Mouse (Mus musculus): Measurements from ENCODE around the gene Etv6. TPM values are rescaled to one million over a fixed set of nuclear protein-coding genes. Genes with fewer than 3 reads are reported as not detected.
A peak's percentile ranks its signal among the peaks of the same experiment; 100 is the strongest.

Gene Etv6
- polyA plus RNA-seq, 1 experiment from 2014 or later = 14.5 TPM

GRCm38 (mm10) chr6:134043545-134043944 is 8.0 kb downstream of the Etv6 start:
- Histone ChIP-seq H3K27ac (replicated peaks in 1 of 2; ENCODE audit: control insufficient read depth in 1 of 2, insufficient read depth in 1 of 2, low read depth in 2 of 2, low read length in 2 of 2) (peak overlapping the region in 1 of 2 experiments; percentile 20; a peak in 1 of 4 replicates), H3K4me1 (ENCODE audit: control insufficient read depth in 2 of 2, insufficient read depth in 2 of 2, low read length in 2 of 2) (peaks cover 43 to 85% of the 10 kb centered on the region in 2 experiments), H3K4me3 (ENCODE audit: control insufficient read depth in 1 of 2, insufficient read depth in 1 of 2, low read depth in 1 of 2, low read length in 2 of 2) (no peak overlapping the region), H3K9me3 (ENCODE audit: control insufficient read depth, low read length) (no peaks in the 10 kb centered on the region), H3K36me3 (ENCODE audit: control insufficient read depth, insufficient read depth, low read length) (no peaks in the 10 kb centered on the region), H3K27me3 (ENCODE audit: control insufficient read depth, insufficient read depth, low read length) (no peaks in the 10 kb centered on the region), H3K9ac (ENCODE audit: low read length) (peak overlapping the region; percentile 27; the same call in 1 of the 2 replicates), H3K4me2 (ENCODE audit: low read length) (peak overlapping the region; percentile 19; the same call in 1 of the 2 replicates)
- ATAC-seq (ENCODE audit: insufficient number of reproducible peaks, insufficient read depth, low FRiP score, low read depth) = no peak
- 34% methylated on average over 7 of the region's 7 CpGs for WGBS

DNA sequence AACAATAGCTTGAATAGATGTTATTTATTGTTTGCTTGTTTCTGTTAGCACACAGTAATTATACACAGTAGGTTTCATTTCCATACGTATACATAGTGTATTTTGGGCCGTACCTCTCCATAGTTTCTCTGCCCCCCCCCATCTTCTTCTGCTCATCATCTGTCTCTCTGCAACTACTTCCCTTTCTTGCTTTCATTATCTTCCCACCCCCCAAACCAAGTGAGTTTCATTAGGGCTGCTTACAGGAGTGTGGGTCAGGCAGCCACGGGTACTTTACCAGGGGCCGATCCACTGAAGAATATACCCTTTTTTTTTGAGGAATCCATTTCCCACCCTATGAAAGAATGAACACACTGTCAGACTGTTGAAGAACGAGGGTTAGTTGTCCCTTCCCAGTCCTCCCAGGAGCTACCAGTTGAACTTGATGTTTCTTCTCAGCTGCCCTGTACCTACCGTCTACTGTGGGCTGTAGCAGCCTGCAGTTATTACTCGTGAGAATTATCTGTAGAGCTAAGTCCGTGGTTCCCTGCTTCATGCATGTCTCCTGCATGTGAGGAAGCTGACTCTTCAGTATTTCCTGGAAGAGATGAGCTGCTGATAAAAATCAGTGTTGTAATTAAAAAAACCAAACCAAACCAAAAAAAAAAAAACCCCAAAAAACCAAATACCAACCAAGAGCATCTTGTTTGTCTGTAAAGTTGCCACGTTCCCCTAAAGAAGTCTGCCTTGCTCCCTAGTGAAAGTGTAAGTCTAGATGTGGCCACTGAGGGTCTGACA is 9.8 kb downstream of the Etv6 start:
- no peak overlapping the region for H3K4me3 ChIP-seq (ENCODE audit: control insufficient read depth in 1 of 2, insufficient read depth in 1 of 2, low read depth in 1 of 2, low read length in 2 of 2)
- no peak overlapping the region for H3K4me2 ChIP-seq (ENCODE audit: low read length)
- 61% methylated on average over 9 of the region's 9 CpGs for WGBS
- no peaks in the 10 kb centered on the region for H3K9me3 ChIP-seq (ENCODE audit: control insufficient read depth, low read length)
- peaks cover 37 to 83% of the 10 kb centered on the region in 2 experiments for H3K4me1 ChIP-seq (ENCODE audit: control insufficient read depth in 2 of 2, insufficient read depth in 2 of 2, low read length in 2 of 2)
- no peaks in the 10 kb centered on the region for H3K36me3 ChIP-seq (ENCODE audit: control insufficient read depth, insufficient read depth, low read length)
- ATAC-seq (ENCODE audit: insufficient number of reproducible peaks, insufficient read depth, low FRiP score, low read depth) = no peak
- no peak overlapping the region for H3K9ac ChIP-seq (ENCODE audit: low read length)
- no peaks in the 10 kb centered on the region for H3K27me3 ChIP-seq (ENCODE audit: control insufficient read depth, insufficient read depth, low read length)
- H3K27ac ChIP-seq (replicated peaks in 1 of 2; ENCODE audit: control insufficient read depth in 1 of 2, insufficient read depth in 1 of 2, low read depth in 2 of 2, low read length in 2 of 2) = no peak overlapping the region

DNA sequence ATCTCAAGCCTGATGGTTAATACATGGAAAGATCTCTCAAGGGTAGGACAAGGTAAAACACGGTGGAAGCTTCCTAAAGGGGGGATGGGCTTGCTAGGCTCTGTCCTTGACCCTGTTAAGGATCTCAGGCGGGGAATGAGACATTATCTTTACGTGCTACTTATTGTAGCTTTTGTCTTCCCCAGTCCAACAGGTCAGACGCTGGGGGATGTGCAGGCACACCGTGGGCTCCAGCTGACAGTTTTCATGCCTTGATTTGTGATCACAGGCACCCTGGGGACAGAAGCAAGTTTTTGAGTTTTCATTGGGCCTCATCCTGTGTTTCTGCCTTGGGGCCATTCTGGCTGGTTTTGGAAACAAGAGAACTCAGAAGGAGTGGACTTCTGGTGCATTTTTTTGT is 10.6 kb downstream of the Etv6 start:
- Histone ChIP-seq H3K4me1 (ENCODE audit: control insufficient read depth in 2 of 2, insufficient read depth in 2 of 2, low read length in 2 of 2) (peaks cover 34 to 78% of the 10 kb centered on the region in 2 experiments), H3K4me3 (ENCODE audit: control insufficient read depth in 1 of 2, insufficient read depth in 1 of 2, low read depth in 1 of 2, low read length in 2 of 2) (no peak overlapping the region), H3K27me3 (ENCODE audit: control insufficient read depth, insufficient read depth, low read length) (no peaks in the 10 kb centered on the region), H3K9me3 (ENCODE audit: control insufficient read depth, low read length) (no peaks in the 10 kb centered on the region), H3K36me3 (ENCODE audit: control insufficient read depth, insufficient read depth, low read length) (no peaks in the 10 kb centered on the region), H3K9ac (ENCODE audit: low read length) (no peak overlapping the region), H3K4me2 (ENCODE audit: low read length) (no peak overlapping the region), H3K27ac (replicated peaks in 1 of 2; ENCODE audit: control insufficient read depth in 1 of 2, insufficient read depth in 1 of 2, low read depth in 2 of 2, low read length in 2 of 2) (no peak overlapping the region)
- WGBS = 20% methylated on average over 5 of the region's 5 CpGs
- ATAC-seq (ENCODE audit: insufficient number of reproducible peaks, insufficient read depth, low FRiP score, low read depth) = no peak

GRCm38 (mm10) chr6:134047249-134047648 is 11.7 kb downstream of the Etv6 start:
- Histone ChIP-seq H3K4me2 (ENCODE audit: low read length) (no peak overlapping the region), H3K36me3 (ENCODE audit: control insufficient read depth, insufficient read depth, low read length) (no peaks in the 10 kb centered on the region), H3K9me3 (ENCODE audit: control insufficient read depth, low read length) (no peaks in the 10 kb centered on the region), H3K27ac (replicated peaks in 1 of 2; ENCODE audit: control insufficient read depth in 1 of 2, insufficient read depth in 1 of 2, low read depth in 2 of 2, low read length in 2 of 2) (no peak overlapping the region), H3K9ac (ENCODE audit: low read length) (no peak overlapping the region), H3K4me3 (ENCODE audit: control insufficient read depth in 1 of 2, insufficient read depth in 1 of 2, low read depth in 1 of 2, low read length in 2 of 2) (no peak overlapping the region), H3K27me3 (ENCODE audit: control insufficient read depth, insufficient read depth, low read length) (no peaks in the 10 kb centered on the region), H3K4me1 (ENCODE audit: control insufficient read depth in 2 of 2, insufficient read depth in 2 of 2, low read length in 2 of 2) (peaks cover 28 to 73% of the 10 kb centered on the region in 2 experiments)
- ATAC-seq (ENCODE audit: insufficient number of reproducible peaks, insufficient read depth, low FRiP score, low read depth) = no peak
- 52% methylated on average over 5 of the region's 5 CpGs for WGBS

DNA sequence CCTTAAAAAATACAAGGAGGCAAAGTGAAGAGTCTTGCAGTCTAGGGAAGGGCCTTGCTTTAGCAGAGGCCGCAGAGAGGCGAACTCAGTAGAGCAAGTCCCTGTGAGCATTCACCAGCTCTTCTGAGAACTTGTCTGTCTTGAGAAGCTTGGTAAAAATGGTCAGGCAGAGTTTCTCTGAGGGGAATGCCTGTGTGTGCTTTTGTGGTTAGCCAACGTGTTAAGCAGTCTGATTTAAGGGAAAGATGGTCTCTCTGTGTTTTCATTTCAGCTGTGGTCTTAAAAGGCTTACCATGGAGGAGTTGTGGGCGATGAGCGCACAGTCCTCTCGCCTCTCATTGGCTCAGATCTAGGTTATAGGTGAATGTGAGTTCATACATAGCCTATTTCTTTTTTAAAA is 12.5 kb downstream of the Etv6 start:
- H3K4me2 ChIP-seq (ENCODE audit: low read length) = no peak overlapping the region
- peaks cover 34 to 75% of the 10 kb centered on the region in 2 experiments for H3K4me1 ChIP-seq (ENCODE audit: control insufficient read depth in 2 of 2, insufficient read depth in 2 of 2, low read length in 2 of 2)
- ATAC-seq (ENCODE audit: insufficient number of reproducible peaks, insufficient read depth, low FRiP score, low read depth) = no peak
- H3K9me3 ChIP-seq (ENCODE audit: control insufficient read depth, low read length) = no peaks in the 10 kb centered on the region
- no peak overlapping the region for H3K27ac ChIP-seq (replicated peaks in 1 of 2; ENCODE audit: control insufficient read depth in 1 of 2, insufficient read depth in 1 of 2, low read depth in 2 of 2, low read length in 2 of 2)
- WGBS = 91% methylated on average over 6 of the region's 6 CpGs
- H3K27me3 ChIP-seq (ENCODE audit: control insufficient read depth, insufficient read depth, low read length) = no peaks in the 10 kb centered on the region
- H3K36me3 ChIP-seq (ENCODE audit: control insufficient read depth, insufficient read depth, low read length) = 0 out of 2 replicates have a peak, but pooled peaks cover 4% of the 10 kb centered on the region
- no peak overlapping the region for H3K9ac ChIP-seq (ENCODE audit: low read length)
- H3K4me3 ChIP-seq (ENCODE audit: control insufficient read depth in 1 of 2, insufficient read depth in 1 of 2, low read depth in 1 of 2, low read length in 2 of 2) = no peak overlapping the region

GRCm38 (mm10) chr6:134048965-134049364 is 13.5 kb downstream of the Etv6 start:
- H3K9me3 ChIP-seq (ENCODE audit: control insufficient read depth, low read length) = no peaks in the 10 kb centered on the region
- H3K27ac ChIP-seq (replicated peaks in 1 of 2; ENCODE audit: control insufficient read depth in 1 of 2, insufficient read depth in 1 of 2, low read depth in 2 of 2, low read length in 2 of 2) = no peak overlapping the region
- no peak overlapping the region for H3K4me3 ChIP-seq (ENCODE audit: control insufficient read depth in 1 of 2, insufficient read depth in 1 of 2, low read depth in 1 of 2, low read length in 2 of 2)
- 65% methylated on average over 6 of the region's 6 CpGs for WGBS
- 0 out of 2 replicates have a peak, but pooled peaks cover 4% of the 10 kb centered on the region for H3K36me3 ChIP-seq (ENCODE audit: control insufficient read depth, insufficient read depth, low read length)
- ATAC-seq (ENCODE audit: insufficient number of reproducible peaks, insufficient read depth, low FRiP score, low read depth) = no peak
- no peak overlapping the region for H3K9ac ChIP-seq (ENCODE audit: low read length)
- H3K4me2 ChIP-seq (ENCODE audit: low read length) = no peak overlapping the region
- peaks cover 38 to 75% of the 10 kb centered on the region in 2 experiments for H3K4me1 ChIP-seq (ENCODE audit: control insufficient read depth in 2 of 2, insufficient read depth in 2 of 2, low read length in 2 of 2)
- no peaks in the 10 kb centered on the region for H3K27me3 ChIP-seq (ENCODE audit: control insufficient read depth, insufficient read depth, low read length)

DNA sequence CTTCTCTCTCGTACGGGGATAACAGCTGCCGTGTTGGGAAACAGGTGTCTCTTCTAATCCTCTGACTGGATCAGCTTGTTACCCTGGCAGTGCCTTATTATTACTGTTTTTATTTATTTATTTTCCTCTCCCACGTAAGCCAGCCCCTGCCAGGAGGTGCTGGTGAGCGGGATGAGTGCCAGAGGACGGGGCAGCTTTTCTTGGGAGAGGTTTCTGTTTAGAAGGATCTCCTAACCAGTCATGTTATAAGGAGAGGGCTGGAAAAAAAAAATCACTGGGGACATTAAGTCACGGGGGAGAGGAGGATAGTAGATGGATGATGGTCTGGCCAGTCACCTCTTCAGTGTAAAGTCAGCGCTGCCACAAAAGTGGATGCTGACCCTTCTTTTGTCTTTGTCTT is 15.0 kb downstream of the Etv6 start:
- no peak overlapping the region for H3K27ac ChIP-seq (replicated peaks in 1 of 2; ENCODE audit: control insufficient read depth in 1 of 2, insufficient read depth in 1 of 2, low read depth in 2 of 2, low read length in 2 of 2)
- no peak overlapping the region for H3K9ac ChIP-seq (ENCODE audit: low read length)
- H3K4me3 ChIP-seq (ENCODE audit: control insufficient read depth in 1 of 2, insufficient read depth in 1 of 2, low read depth in 1 of 2, low read length in 2 of 2) = no peak overlapping the region
- peaks cover 36 to 74% of the 10 kb centered on the region in 2 experiments for H3K4me1 ChIP-seq (ENCODE audit: control insufficient read depth in 2 of 2, insufficient read depth in 2 of 2, low read length in 2 of 2)
- no peaks in the 10 kb centered on the region for H3K27me3 ChIP-seq (ENCODE audit: control insufficient read depth, insufficient read depth, low read length)
- H3K36me3 ChIP-seq (ENCODE audit: control insufficient read depth, insufficient read depth, low read length) = 0 out of 2 replicates have a peak, but pooled peaks cover 8% of the 10 kb centered on the region
- WGBS = 90% methylated on average over 8 of the region's 8 CpGs
- ATAC-seq (ENCODE audit: insufficient number of reproducible peaks, insufficient read depth, low FRiP score, low read depth) = no peak
- H3K9me3 ChIP-seq (ENCODE audit: control insufficient read depth, low read length) = no peaks in the 10 kb centered on the region
- no peak overlapping the region for H3K4me2 ChIP-seq (ENCODE audit: low read length)

Data from heart, embryonic 14.5 days (tissue).